Mouse (Mus musculus): ENCODE results near the gene Gm20696.

DNA sequence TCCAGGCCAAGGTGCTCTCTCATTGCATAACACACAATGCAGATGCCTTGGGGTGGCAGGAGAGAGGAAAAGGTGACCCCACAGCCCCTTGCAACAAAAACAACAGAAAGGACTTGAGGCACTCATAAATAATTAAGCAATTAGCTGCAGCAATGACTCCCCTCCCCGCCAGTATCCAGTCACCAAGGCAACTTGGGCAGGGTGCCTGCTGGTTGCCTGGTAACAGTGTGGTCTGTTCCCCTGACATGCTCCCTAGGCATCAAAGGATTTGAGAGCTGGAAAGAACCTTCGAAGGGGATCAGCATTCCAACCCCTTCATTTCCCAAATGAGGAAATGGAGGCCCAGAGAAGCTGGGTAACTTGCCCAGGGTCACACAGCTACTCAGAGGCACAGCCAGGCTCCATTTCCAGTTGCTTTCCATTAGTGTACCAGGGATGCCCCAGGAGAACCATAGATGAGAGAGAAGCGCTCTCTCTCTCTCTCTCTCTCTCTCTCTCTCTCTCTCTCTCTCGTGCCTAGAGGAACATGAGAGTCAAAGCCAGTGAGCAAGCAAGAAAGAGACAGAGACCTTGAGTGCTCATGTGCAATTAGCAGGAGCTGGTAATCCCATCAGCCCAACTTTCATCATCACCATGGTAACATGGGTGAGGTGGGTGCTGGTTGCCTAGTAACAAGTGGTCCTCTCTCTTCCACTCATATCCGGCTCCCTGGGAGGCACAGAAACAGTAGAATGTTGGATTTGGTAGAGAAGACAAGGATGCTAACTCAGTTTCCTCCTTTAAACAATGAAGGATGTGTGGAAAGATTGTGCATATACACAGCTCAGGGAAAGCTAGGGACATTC, 3.1 kb upstream of the Gm20696 start:
- TF ChIP-seq CTCF (IDR thresholded peaks at IDR 0.05; ENCODE audit: borderline replicate concordance, extremely low read depth, insufficient read depth, insufficient read length): no peak
- no peak for TF ChIP-seq POLR2A (IDR thresholded peaks at IDR 0.05; ENCODE audit: borderline replicate concordance, extremely low read depth, insufficient read depth, insufficient read length, poor library complexity, severe bottlenecking)

Measured in brain, embryonic 14.5 days (tissue).